Mouse (Mus musculus): ENCODE measurements at regions not wholly inside any gene's neighbourhood (a gene's known extent, or its start where the extent isn't known, plus 50 kb on each side); places are given as distances from the start of the nearest gene placed in this dataset.
A peak's percentile ranks its signal among the peaks of the same experiment; 100 is the strongest.

DNA sequence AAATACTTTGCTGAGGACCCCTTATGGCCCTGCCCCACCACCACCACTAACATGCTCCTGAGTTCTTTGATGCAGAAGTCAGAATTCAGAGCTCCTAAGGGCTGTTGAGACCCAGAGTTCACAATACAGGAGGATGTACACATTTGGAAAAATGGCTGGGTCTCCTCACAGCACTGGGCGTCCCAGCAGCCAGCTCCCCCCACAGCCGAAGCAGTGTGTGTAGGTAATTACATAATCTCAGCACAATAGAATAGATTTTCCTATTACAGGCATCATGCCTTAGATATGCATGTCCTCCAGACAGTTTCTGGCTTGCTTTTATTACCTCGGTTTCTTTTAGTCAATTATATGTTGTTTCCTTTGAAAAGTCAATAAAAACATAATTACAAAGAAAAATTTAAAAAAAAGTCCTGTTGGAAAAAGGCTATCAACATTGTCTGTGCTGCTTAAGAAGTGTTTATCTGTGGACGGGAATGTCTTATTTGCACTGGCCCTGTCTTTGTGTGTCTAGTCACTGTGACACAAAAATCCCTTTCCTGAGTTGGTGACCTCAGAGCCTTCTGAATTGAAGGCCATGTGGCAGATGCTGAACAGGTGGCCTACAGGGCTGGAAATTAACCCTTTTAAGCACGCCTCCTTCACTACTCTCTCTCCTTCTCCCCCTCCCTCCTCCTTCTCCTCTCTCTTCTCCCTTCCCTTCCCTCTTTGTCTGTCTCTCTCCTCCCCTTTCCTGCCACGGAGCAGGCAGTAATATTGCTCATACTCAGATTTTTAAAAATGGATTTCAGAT lies 339.9 kb upstream of the Gm10131 start:
- DNase-seq (ENCODE audit: low read depth), result no peak

DNA sequence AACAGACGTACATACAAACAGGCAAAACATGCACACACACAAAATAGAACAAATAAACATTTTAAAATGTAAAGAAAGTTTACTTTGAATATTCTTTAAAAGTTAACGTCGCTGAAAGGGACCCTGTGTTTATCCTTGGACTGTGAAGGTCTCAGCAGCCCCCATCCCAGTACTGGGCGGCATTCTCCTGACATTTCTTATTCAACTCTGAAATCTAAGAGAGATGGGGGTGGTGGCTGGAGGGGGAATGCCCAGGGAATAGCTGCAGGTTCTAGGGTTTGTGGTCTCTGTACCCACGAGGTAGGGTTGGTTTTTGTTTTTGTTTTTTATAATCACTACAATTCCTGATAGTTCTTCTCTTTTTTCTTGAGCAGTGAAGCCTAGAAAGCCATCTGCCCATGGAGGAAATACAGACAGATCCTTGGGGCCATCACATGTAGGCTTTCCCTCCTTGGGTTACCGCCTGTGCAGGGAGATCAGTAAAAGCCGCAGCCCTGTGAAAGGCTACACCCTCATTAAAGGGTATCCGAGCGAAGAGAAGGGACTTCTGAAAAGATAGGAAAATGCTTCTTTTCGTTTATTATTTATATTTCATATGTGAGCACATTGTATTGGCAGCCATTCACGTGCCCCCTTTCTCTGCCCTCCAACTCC lies 338.0 kb upstream of the Gm10131 start:
- DNase-seq (ENCODE audit: low read depth), result no peak

DNA sequence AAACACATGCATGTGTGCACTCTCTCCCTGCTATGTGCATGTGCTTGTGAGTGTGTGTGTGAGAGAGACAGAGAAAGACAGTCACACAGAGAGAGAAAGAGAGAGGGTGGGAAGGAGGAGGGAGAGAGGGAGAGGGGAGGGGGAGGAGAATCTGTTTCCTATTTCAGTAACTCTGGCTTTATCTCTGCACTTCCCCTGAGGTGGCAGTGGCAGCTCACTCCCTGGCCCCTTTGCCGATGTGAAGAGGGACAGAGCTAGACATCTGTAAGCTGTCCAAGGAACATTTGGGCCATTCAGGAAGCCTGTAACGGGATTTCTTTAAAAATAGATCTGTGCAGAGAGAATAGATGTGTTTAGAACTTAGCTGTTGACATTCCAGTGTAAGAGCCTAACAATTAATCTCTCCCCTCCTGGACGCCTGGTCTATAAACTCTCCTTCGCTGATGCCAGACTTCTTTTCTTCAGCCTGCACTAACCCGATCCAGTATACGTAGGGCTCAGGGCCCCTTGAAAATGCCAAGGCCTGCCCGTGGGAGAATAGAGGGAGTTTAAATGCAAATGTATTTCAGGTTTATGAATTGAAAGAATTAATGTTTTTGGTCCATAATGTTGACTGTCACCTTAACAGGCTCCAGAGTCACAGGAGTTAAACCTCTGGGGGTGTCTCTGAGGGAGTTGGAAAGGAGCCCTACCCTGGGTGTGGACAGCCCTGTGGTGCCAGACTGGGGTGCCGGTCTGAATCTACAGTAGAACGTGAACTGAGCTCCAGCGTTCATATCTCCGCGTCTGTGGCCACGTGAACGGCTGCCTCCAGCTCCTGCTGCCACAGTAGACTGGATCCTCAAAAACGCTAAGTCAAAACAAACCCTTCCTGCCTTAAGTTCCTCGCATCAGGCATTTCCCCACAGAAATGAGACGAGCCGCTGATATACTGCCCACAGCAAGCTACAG lies 336.6 kb upstream of the Gm10131 start:
- no peak for DNase-seq (ENCODE audit: low read depth)

DNA sequence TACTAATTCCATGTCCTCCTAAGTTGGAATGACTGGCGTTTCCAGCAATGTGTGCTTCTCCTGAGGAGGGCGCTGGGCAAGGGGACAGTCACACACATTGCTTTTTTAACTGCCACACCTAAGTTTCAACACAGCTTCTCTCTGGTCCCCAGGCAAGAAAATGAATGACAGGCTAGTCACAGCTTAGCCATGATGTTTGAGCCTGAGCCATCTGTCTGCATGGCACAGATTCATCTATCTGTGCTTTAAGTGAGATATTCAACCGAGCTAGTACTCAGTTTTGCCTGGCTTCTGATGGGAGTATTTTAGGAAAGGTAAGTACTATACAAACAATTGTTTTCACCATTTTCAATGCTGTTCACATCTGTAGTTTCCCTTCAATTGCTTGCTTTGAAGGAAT lies 331.2 kb upstream of the Gm10131 start:
- DNase-seq (ENCODE audit: low read depth), result no peak

DNA sequence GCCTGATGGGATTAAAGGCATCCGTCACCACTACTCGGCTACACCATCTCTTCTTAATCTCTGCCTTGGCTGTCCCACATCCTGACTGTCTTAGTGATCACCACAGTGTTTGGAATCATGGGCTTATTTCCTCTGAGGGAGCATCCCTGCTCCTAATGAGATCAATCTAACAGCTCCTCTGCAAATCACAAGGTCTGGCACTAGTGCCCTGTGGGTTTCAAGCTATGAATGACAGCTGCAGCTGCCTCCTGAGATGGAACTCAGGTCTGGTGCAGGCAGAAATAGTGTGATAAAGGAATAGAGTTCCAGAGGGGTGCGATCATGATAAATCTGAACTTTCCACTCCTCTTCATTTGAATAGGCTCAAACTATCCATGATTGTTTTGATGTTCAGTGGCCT lies 330.2 kb upstream of the Gm10131 start:
- DNase-seq (ENCODE audit: low read depth), result no peak

DNA sequence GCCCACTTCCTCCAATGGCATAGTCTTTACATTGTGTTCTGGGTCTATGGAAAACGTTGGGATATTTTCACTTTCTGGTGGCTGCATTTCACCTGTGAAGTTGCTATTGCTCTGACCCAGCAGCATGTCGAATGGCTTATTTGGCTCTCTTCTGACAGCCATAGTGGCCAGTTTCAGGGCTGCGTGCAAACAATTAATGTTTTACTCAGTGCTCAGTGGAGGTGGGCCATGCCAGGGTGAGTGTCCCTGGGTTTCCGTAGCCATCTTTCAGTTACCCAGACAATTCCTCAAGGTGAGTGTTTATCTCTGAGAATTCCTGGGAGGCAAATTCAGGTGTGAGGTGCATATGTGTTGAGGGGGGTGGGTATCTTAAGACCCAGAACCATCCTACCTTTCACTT lies 329.2 kb upstream of the Gm10131 start:
- no peak for DNase-seq (ENCODE audit: low read depth)

DNA sequence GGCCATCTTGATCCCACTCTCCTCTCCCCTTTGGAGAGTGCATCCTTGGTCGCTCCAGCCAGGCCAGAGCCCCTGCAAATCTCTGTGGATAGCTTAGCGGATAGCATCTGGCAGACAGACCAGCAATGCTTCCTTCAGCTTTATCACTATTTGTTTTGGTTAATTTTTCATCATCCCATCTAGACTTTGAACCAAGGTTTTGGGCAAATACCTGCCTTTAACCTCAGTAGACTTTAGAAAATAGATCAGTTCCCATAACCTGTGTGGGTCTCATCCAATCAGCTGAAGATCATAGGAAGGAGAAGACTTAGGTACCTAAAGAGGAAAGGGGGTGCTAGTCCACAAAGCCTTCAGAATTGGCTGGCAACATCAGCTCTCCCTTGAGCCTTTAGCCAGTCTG lies 327.2 kb upstream of the Gm10131 start:
- no peak for DNase-seq (ENCODE audit: low read depth)

DNA sequence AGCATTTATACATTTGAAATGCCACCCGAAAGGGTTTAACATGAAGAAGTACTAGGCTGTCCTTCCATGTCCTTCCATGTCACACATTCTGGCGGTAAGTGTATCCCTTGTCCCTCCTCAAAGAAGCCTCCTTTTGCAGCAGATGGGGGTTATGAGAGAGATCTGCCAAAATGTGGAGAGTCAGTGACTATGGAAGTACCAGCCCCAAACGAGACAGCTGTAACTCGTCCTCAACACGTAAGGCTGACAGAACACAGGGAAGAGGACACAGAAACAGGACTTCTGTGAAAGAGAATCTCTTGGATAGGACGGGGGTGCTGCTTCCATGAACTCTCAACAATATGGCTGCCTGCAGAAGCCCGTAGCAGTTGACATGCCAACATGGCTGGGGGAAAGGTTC lies 320.4 kb upstream of the Gm10131 start:
- no peak for DNase-seq (ENCODE audit: low read depth)

DNA sequence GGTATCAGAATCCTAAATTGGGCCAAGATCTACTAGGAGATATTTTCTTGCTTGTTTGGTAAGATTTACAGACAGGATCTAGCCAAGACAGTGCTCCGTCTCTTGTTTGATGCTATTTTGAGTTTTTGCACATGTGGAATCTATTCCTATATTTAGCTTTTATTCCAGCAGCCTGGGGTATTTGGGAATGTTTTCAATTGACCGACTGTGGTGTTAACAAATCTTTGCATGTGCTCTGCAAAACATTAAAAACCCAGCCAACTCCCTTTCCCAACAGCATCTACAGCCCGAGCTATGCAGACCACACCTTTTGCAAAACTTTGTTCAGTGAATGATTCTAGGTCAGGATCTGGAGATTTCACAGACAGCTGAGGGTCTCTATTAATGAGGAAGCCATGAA lies 317.7 kb upstream of the Gm10131 start:
- no peak for DNase-seq (ENCODE audit: low read depth)

DNA sequence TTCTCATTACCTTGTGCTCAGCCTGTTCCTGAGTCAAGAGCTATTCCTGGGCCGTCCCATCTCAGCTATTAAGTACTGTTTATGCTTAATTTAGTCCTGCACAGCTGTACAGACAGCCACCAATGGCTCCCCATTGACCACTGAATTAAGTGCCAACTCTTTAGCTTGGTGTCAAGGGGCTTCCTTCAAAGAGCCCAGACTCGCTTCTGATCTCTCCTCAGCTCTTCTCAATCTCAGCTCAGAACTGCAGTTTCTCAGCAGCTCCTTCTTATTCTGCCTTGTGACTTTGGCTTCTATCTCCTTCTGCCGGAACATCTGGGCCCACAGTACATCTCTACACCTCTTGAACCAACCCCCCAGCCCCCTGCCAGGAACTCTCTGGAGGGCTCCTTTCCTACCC lies 290.0 kb upstream of the Gm10131 start:
- no peak for DNase-seq (ENCODE audit: low read depth)

DNA sequence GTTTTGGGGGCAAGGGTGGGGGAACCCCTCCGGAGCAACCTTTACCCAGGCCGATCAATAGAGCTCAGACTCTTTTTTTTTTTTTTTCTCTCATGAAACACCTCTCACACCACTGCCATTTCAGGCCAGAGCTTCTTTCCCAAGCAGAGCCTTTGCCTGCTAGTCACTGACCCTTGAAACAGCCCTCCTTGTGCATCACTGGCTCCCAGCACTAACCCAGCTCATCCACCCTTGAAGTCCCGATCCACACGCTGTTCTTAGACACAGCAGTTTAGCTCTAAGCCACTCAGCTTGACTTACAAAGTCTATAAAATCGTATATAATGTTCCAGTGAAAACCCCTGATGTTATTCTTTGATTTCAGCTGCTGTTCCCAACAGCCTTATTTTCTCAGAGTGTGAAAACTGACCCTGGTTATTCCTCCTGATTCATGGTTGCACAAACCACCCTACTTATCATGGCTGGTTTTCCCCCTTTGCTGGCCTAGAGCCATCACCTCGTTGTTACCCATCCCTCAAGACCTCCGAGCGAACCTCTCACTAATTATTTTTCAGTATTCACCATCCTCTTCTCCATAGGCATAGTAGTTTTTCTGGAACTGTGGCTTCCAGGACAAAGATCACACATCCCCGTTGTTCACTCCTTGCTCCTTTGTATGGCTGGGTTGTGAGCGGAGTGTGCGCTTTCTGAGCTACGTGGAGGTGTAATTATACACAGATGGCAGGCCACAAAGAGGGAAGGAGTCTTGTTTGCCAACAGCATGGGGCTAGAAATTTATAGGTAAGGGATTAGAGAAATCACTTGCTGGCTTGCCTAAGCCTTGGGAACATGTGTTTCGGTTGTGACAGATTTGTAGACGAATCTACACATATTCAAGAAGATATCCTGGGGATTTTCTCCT lies 287.6 kb upstream of the Gm10131 start:
- DNase-seq (ENCODE audit: low read depth), result no peak

DNA sequence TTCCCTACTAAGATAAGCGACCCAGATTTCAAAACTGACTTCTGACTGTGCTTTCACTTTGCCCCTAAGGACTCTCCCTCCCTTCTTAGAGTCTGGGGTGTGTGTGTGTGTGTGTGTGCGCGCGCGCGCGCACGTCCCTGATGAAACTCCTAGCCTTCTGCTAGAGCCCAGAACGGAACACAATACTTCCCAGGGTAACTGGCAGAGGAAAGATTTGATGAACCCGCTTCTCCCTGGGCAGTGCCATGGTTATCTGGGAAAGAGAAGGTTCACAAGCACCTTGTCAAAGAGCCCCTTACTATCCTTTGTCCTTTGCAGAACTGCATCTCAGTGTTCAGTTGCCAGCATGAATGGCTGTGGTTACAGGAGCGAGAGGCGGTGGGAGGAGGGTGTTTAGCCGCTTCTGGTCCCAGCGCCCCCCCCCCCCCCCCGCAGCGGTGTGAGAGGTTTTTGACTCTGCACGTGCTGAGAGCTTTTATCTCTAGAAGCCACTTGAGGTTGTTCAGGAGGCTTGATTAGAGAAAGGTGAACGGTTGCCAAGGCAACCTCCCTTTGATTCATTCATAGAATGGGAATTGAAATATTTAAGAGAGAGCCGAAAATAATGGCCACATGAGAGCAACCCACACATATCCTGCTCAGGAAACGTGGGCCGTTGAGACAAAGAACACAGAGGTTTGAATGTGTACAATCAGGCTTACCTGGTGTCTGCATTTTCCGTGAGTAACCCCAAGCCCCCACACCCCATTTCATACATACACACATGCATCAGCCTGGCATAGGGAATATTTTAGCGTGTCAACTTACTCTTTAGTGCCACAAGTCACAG lies 286.3 kb upstream of the Gm10131 start:
- peak; percentile 58 for DNase-seq (ENCODE audit: low read depth)

DNA sequence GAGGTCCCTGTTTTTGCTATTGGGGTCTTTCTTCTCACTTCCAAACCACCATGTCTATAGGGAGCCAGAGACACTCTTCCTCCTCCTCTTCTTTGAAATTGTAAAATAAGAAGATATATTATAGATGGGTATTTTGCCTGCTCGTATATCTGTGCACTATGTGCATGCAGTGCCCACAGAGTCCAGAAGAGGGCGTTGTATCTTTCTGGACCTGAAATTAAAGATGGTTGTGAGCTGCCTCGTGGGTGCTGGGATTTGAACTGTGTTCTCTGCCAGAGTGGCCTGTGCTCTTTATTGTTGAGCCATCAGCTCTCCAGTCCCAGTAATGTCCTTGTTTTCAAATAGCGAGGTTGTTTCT lies 285.7 kb upstream of the Gm10131 start:
- peak; percentile 57 for DNase-seq (ENCODE audit: low read depth)

DNA sequence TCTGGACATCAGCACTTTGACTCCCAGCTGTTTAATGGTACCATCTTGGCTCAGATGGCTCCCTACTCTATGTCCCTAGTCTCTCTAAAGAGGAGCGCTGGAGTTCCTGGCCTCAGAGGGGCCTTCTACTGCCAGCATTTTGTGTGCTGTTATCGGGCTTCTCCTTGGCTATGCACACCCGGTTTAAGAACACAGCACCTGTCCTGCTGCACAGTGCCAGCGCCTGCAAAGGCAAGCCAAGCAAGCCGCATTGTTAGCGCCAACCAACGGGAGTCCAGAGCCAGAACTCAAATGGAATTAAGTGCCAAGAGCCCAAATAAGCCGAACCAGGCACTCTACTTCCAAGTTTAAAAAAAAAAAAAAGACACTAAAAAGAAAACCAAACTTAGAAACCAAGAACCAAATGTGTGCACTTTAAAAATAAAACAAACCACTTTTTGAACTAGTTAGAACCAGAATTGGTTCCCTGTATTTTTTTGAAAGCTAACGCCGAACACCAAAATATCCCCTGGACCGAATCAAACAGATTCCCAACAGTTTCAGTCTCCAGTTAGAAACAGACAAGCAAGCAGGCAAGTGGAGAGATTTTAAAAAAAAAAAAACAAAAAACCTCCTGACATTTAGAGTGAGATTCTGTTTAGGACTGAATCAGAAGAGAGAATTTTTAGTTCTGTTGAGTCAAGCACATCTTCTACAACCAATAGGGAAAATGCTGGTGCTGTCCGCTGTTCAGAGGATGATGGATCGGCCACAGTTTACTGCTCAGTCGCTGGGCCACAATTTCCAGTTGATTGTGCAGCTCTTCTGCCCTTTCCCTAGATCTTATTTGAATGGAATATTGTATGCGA lies 281.7 kb upstream of the Gm10131 start:
- DNase-seq (ENCODE audit: low read depth), result no peak

DNA sequence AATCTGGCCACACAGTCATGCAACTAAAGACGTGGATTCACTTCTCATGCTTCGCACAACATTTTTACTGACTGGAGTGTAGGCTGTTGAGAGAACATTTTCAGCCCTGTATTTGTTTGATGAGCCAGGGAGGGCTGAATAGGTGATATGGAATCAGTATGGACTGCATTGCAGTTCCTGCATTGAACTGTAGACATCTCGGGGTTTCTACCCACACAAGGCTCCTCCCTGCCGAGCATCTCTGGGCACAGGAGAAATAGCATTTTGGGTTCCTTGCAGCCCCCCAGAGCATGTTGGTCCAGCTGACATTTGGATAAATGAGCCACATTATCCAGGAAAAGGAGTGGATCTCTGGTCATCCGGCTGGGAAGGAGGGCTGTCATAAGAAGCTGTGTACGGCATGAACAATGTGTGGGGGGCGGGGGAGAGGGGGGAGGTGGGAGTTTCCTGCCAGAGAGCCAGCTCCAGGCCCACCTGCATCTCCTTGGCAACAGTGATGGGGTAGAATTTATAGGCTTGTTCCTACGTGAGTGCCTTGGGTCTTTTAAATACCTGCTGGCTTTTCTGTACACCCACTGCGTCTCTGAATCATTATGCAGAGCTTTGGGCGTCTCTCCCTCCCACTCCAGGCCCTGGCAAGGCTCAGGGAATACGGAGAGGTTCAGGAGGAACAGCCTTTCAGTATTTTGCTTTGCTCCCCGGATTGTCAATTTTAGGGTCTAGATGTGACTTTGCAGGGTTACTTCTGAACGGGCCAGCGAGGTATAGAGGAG lies 280.9 kb upstream of the Gm10131 start:
- DNase-seq (ENCODE audit: low read depth), result no peak

DNA sequence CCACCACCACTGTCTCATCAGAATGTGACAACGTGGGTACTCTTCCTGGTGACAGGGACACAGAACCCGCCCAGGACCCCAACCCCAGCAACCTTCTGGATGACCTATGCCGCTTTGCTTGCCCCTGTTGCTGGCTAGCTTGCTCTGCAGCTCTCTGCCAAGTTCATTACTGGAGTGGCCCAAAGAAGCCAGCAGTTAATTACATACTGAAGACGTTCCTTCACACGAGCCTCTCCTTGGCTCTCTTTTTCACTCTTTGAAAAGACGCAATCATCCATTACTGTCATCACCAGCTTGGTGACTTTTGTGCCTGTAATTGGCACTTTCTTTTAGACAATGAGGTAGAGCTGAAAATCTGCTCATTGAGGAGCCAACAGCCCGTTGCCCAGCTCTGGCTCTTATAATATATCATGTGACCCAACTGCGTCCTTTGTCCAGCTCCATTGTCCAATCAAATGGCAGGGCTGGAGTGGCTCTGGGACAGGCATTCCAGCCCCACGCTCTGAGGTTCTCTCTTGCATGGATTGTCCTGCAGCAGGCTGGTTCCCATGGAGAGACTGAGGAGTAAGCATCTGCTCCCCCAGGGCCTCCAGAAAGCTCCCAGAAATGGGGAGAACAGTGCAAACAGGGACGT lies 274.4 kb upstream of the Gm10131 start:
- no peak for DNase-seq (ENCODE audit: low read depth)

DNA sequence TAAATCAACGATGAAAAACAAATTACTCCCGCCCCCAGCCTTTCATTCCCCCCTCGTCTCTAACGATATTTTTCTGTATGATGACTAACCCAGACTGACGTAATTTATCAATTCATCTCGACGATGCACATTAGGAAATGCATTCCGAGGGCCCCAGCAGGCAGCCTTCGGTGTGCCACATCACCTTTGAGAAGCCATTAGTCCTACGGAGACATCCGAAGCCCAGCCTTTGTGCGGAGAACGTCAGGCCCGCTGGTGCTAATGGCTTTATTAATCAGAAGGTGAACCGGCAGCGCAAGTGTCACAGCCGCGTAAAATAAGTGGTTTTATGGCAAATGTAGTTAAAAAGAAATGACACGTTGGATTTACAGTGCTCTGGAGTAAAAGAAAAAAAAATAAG lies 269.1 kb upstream of the Gm10131 start:
- no peak for DNase-seq (ENCODE audit: low read depth)

DNA sequence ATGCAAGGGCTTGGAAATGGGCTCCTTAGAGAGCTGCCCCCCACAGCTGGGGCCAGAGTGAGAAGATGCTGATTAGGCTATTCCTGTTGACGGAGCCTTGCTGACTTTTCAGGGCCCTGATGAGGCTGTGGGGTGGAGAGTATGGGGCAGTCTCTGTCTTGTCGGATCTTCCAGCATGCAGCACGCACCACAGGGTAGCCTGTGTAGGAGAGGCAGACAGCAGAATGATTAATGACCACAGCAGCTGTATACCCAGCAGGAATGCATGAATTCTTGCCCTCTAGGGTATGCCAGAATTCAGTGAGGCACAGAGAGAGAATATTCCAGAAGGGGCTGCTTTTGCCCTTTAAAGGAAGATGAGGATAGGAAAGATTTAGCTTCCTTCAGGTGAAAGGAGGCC lies 265.6 kb upstream of the Gm10131 start:
- no peak for DNase-seq (ENCODE audit: low read depth)

DNA sequence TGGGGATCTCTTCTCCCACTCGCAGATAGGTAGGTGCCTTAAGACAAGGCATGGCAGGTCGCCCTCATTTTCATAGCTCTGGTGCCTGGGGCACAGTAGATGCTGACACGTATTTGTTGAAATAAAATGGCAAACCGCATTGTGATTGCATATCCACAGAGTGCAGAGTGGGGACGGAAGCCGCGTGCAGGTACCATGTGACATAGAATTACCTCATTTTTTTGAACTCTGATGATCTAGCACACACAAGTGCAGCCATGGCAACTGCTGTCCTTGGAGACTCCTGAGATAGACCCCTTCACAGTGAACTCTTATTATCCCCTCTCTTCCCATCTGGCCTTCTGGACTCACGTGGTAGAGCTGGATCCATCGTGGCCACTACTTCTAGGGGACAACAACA lies 262.7 kb upstream of the Gm10131 start:
- no peak for DNase-seq (ENCODE audit: low read depth)
